Comparison of ENCODE assay signal across 9 mouse cellular contexts in genomic region chr9:72733966-72734365, GRCm38 (mm10).
DNase-seq lines count a peak whose midpoint lies in the region; ATAC-seq and TF ChIP-seq lines count a peak whose summit lies in the region.
"Had no signal": no experiment of that assay in that cellular context is flagged by ENCODE, and none has a peak within 500 bp of the region (broad histone marks: within the 10 kb centered on the region; RNA-seq: fewer than 3 reads in every experiment).

No protein-coding gene starts in this region.

- peaks cover 55% of the 10 kb centered on the region for H3K36me3 ChIP-seq in forebrain, embryonic 11.5 days (ENCODE audit: control insufficient read depth, insufficient read depth, low read length)
- peaks cover 85% of the 10 kb centered on the region for H3K36me3 ChIP-seq in forebrain, embryonic 15.5 days
- H3K36me3 ChIP-seq in testis, adult 2 months (ENCODE audit: control insufficient read depth, insufficient read depth, low read length): peaks cover 2% of the 10 kb centered on the region
- peaks cover 81% of the 10 kb centered on the region for H3K36me3 ChIP-seq in liver, embryonic 14.5 days (replicated peaks; ENCODE audit: control insufficient read depth, insufficient read depth, low read depth)

- no peak for TF ChIP-seq EP300 in liver, embryonic 14.5 days (IDR thresholded peaks at IDR 0.05; ENCODE audit: low read depth)

- TF ChIP-seq POLR2A in testis, adult 2 months (IDR thresholded peaks at IDR 0.05; ENCODE audit: control insufficient read depth, low read depth, low read length): no peak

- no peaks in the 10 kb centered on the region for H3K27me3 ChIP-seq in forebrain, embryonic 11.5 days (ENCODE audit: control insufficient read depth, insufficient read depth, low read length)
- H3K27me3 ChIP-seq in forebrain, embryonic 15.5 days: no peaks in the 10 kb centered on the region
- H3K27me3 ChIP-seq in testis, adult 2 months (ENCODE audit: control insufficient read depth, insufficient read depth, low read length): no peaks in the 10 kb centered on the region
- H3K27me3 ChIP-seq in liver, embryonic 14.5 days (ENCODE audit: control insufficient read depth, insufficient read depth, low read length): no peaks in the 10 kb centered on the region
- H3K27me3 ChIP-seq: stomach, embryonic 15.5 days had no signal

- no peak overlapping the region for H3K9ac ChIP-seq in forebrain, embryonic 11.5 days (ENCODE audit: low read length)
- no peak overlapping the region for H3K9ac ChIP-seq in forebrain, embryonic 15.5 days (replicated peaks)
- H3K9ac ChIP-seq in liver, embryonic 14.5 days (replicated peaks): no peak overlapping the region
- H3K9ac ChIP-seq: stomach, embryonic 15.5 days had no signal

- H3K27ac ChIP-seq in forebrain, embryonic 11.5 days (ENCODE audit: low read depth, low read length): no peak overlapping the region
- no peak overlapping the region for H3K27ac ChIP-seq in forebrain, embryonic 15.5 days (replicated peaks)
- no peak overlapping the region for H3K27ac ChIP-seq in testis, adult 2 months (ENCODE audit: control insufficient read depth, insufficient read depth, low read depth, low read length)
- no peak overlapping the region for H3K27ac ChIP-seq in liver, embryonic 14.5 days
- H3K27ac ChIP-seq: stomach, embryonic 15.5 days had no signal

- peak; percentile 49; the same call in 1 of the 2 replicates for TF ChIP-seq CTCF in testis, adult 2 months (IDR thresholded peaks at IDR 0.05; ENCODE audit: control insufficient read depth, insufficient read depth, insufficient replicate concordance, low read depth, low read length)
- peak; percentile 81 for TF ChIP-seq CTCF in liver, embryonic 14.5 days (IDR thresholded peaks at IDR 0.05; ENCODE audit: low read depth)

- no peaks in the 10 kb centered on the region for H3K4me1 ChIP-seq in forebrain, embryonic 11.5 days (replicated peaks; ENCODE audit: control insufficient read depth, insufficient read depth, low read length)
- no peaks in the 10 kb centered on the region for H3K4me1 ChIP-seq in forebrain, embryonic 15.5 days
- H3K4me1 ChIP-seq in testis, adult 2 months (ENCODE audit: control insufficient read depth, insufficient read depth, low read length): no peaks in the 10 kb centered on the region
- H3K4me1 ChIP-seq in liver, embryonic 14.5 days (replicated peaks; ENCODE audit: control insufficient read depth in 2 of 2, insufficient read depth in 2 of 2, low read length in 1 of 2): no peaks in the 10 kb centered on the region
- H3K4me1 ChIP-seq: stomach, embryonic 15.5 days had no signal

- 0 out of 2 replicates have a peak, but pooled peaks have one; percentile 24 for ATAC-seq in forebrain, embryonic 11.5 days (replicated peaks; ENCODE audit: low FRiP score)
- no peak for ATAC-seq in forebrain, embryonic 15.5 days (replicated peaks)
- ATAC-seq in hematopoietic stem cell, adult 5-6 weeks (replicated peaks in 1 of 2; ENCODE audit: insufficient read depth in 1 of 2, low FRiP score in 2 of 2, low TSS enrichment in 1 of 2, low read depth in 1 of 2, poor library complexity in 2 of 2, severe bottlenecking in 2 of 2): peak; percentile 42 to 58; a peak in 1 of 4 replicates
- no peak for ATAC-seq in liver, embryonic 14.5 days (ENCODE audit: insufficient read depth)

- H3K4me2 ChIP-seq in forebrain, embryonic 11.5 days (ENCODE audit: low read depth, low read length, severe bottlenecking): no peak overlapping the region
- H3K4me2 ChIP-seq in forebrain, embryonic 15.5 days (replicated peaks): no peak overlapping the region
- H3K4me2 ChIP-seq in liver, embryonic 14.5 days (ENCODE audit: low read depth): no peak overlapping the region
- H3K4me2 ChIP-seq: stomach, embryonic 15.5 days had no signal

- H3K4me3 ChIP-seq in forebrain, embryonic 11.5 days (ENCODE audit: low read depth, low read length): no peak overlapping the region
- H3K4me3 ChIP-seq in forebrain, embryonic 15.5 days: no peak overlapping the region
- H3K4me3 ChIP-seq in testis, adult 2 months (ENCODE audit: control insufficient read depth, low read depth, low read length): no peak overlapping the region
- H3K4me3 ChIP-seq in liver, embryonic 14.5 days (ENCODE audit: insufficient read depth in 1 of 2, low read depth in 2 of 2, low read length in 2 of 2): no peak overlapping the region
- H3K4me3 ChIP-seq: stomach, embryonic 15.5 days had no signal

- H3K9me3 ChIP-seq in forebrain, embryonic 11.5 days (ENCODE audit: control insufficient read depth, low read length): no peaks in the 10 kb centered on the region
- no peaks in the 10 kb centered on the region for H3K9me3 ChIP-seq in forebrain, embryonic 15.5 days
- no peaks in the 10 kb centered on the region for H3K9me3 ChIP-seq in liver, embryonic 14.5 days (ENCODE audit: control insufficient read depth, low read length)
- H3K9me3 ChIP-seq: stomach, embryonic 15.5 days had no signal

- DNase-seq in forebrain, embryonic 11.5 days (ENCODE audit: low spot score): peak; percentile 85
- no peak for DNase-seq in testis, postnatal 14 days (ENCODE audit: low spot score)
- DNase-seq in cerebellum, adult 9-11 months: peak; percentile 28
- peak; percentile 24 to 37 (median 36) for DNase-seq in liver, embryonic 14.5 days (ENCODE audit: low read depth in 3 of 3, low spot score in 3 of 3)
- DNase-seq in right cerebral cortex, postnatal 14 days: peak; percentile 42

- WGBS in forebrain, embryonic 11.5 days: 42% methylated on average over 3 of the region's 3 CpGs
- WGBS in forebrain, embryonic 15.5 days: 37% methylated on average over 3 of the region's 3 CpGs
- WGBS in liver, embryonic 14.5 days (ENCODE audit: insufficient replicate concordance): 23% methylated on average over 3 of the region's 3 CpGs

Comparison
In these comparisons a context has a peak if more than half of its experiments do, and no peak if none do; other contexts are left out.
1. ATAC-seq: peak in forebrain, embryonic 11.5 days (single experiment) and hematopoietic stem cell, adult 5-6 weeks (2 of 2); none in forebrain, embryonic 15.5 days (single experiment) and liver, embryonic 14.5 days (single experiment).